Mouse (Mus musculus): ENCODE results near the gene Olfr20.
"Not testable (repeated sequence)": the region's sequence is repeated elsewhere in the genome, so short reads cannot be mapped to it uniquely, and the experiment has no call there.

Olfr20 gene

DNA sequence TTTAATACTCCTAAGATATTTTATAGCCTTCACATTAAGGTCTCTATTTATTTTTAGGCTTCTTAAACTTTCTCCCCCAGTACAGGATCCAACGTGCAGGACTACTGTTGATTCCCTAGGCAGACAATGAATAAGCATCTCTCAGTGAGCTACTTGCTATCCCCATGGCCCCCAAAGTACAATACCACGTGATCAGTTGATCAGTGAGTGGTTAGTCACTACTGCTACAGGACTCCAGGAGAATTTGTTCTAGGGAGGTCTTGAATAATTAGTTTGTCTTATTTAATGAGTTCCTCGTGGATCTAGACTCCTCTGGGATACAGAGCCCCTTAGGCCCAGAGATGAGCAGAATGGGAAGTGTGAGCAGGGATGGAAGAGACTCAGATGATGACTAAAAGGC, at the start of gene Olfr20:
Gene Olfr20 (plus strand): TSS at position 301 of the 400 bp plus-strand sequence.
- no peak for DNase-seq (ENCODE audit: low spot score)

DNA sequence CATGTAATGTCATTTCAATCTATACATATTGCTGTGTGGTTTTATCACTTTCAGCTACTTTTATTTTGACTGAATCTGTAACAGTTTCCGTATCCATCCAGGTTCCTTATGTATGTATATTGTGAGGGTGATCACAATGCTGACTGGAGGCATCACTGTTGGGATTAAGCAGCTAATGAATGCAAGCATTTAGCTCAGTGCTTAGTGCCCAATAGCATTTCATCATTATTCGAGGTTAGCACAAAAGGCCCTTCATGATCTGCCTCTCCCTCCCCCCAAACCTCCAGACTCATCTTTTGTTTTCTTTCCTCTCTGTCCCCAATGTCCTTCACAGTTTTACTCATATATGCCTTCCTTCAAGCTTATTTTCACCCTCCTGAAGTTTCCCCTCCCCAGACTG, 47.5 kb upstream of the Olfr20 start:
- DNase-seq (ENCODE audit: low spot score): no peak

DNA sequence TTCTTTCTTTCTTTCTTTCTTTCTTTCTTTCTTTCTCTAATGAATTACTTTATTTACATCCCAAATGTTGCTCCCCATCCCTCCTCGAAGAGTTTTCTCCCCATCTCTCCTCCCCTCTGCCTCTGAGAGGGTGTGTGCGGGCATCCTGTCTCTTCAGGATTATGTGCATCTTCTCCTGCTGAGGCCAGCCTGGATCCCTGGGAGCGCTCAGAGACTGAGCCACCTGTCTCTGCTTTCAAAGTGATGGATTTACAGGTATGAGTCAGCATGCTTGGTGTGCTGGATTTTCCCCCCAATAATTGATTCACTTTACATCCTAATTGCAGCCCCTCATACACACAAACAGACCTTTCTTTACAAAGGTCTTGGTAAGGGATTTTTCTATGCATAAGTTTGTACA, 34.6 kb upstream of the Olfr20 start:
- DNase-seq (ENCODE audit: low spot score): no peak

DNA sequence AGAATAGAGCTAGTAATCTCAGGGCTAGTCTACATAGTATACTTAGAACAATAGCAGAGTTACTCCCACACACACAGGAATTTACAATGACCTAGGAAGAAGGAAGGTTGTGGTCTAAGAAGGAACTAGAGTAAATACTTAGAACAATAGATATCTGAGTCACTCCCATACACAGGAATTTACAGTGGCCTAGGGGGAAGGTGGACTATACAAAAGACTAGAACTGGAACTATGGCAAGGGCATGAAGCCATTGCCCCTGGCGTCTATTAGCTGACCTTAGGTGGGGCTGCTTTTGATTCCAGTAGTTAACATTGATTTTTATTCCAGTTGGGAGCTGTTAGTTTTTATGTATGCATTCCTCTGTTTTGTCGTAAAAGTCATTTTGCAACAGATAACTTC, 32.0 kb upstream of the Olfr20 start:
- not testable (repeated sequence) for DNase-seq (ENCODE audit: low spot score)

DNA sequence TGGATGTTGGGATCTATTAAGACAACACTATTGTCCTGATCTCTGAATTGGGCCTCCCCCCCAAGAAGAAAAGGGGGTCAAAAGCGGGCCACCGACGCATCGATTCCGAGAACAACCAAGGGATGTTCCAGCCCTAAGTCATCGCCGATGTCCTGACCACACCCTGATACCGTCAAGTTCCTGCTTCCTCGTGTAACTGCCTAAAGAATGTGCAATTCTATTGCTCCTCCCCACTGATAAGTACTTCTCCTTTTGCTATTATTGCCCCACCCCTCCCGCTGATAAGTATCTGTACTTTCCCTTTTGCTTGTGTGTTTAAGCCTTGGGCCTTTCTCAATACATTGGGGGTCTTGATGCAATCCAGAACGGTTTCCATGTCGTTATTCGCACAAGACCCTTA, 29.5 kb upstream of the Olfr20 start:
- DNase-seq (ENCODE audit: low spot score): not testable (repeated sequence)

DNA sequence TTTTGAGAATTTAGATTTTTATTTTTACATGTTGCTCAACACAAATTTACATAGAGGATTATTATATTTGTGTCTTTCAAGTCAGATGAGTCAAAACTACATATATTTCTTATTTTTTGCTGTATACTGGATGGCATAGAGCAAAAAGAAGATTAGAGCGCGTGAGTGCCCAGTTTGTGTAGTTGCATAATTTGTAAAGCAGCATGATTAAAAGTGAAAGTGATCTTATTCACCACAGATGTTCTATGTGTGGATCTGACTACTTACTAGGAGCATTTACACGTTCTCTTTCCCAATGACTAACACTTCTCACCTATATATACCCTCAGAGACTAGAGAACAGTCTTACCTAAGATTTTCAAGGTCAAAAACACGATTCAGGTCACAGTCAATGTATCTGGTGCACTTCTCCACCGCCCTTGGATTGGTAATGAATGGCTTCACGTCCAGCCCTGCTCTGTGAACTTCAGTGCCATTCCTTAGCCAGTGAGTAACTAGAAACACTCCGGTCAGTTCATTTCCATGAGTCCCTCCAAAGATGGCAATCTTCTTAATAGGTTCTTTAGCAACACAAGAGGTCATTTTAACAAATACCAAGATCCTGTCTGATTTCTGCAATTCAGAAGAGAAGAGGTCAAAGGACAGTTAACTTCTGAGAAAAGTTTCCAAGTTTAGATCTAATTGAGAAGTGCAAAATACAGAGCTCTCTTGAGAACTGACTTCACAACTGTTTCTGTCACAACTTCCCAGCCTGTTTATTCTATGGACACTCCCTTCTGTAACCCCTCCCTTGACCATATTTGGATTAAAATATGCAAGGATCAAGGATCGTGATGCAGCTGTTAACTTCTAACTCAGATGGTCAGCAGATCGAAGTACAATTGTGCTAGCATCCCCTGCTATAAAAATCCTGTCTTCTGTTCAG, 26.4 kb upstream of the Olfr20 start:
- DNase-seq (ENCODE audit: low spot score): no peak

DNA sequence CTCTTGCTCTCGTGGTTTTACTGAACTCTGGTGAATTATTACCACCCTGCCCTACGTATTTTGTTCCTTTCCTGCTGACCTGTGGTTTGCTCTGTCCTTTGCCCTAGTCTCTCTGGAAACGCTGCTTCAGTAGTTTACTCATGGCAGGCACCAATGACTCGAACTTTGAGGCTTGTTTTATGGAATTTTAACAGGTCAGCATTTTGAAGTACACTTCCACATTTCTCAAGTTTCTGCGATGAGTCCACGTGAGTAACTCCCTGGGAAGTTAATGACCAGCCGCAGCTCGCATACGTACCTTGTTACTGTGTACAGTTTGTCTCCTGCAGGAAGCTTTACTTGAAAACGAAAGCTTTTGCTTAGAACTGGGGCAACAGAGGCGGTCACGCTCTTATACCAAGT, 24.1 kb upstream of the Olfr20 start:
- DNase-seq (ENCODE audit: low spot score): no peak

DNA sequence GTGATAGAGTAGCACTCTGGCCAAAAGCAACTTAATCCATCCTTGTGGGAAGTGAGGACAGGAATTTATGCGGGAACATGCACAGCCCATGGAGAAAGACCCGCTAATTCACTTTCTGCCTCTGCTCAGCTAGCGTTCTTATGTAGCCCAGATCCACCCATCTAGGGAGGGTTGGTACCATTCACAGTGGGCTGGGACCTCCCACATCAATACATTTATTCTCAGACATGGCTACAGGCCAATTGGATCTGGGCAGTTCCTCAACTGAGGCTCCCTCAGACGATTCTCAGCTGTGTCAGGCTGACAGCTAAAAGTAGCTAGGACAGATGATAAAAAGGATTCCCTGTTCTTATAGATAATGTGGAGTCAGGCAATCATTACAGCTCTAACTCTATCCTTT, 23.2 kb upstream of the Olfr20 start:
- DNase-seq (ENCODE audit: low spot score): no peak

DNA sequence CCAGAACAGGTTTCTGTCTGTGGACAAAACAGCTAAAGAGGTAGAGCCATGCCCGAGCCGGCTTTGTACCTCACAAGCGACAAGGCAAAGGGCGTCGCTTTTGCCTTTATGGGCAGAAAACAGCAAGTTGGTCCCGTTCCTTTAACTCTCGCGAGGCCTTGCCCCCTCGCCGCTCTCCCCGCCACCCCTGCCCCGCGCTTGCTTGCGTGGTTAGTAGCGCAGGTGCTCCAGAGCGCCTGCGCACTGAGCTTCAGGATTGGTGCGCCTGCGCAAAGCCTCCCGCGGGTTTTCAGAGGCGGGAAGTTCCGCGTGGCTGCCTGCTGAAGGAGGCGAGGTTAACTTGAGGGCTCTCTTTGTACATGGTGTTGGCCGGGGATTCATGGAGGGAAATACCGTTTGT, 21.1 kb upstream of the Olfr20 start, which contains the start of the genes Aspa, Gm49340 and Spata22:
Gene Aspa (minus strand): TSS at position 155 of the 400 bp plus-strand sequence.
Gene Gm49340 (plus strand): TSS at position 300 of the 400 bp plus-strand sequence.
Gene Spata22 (plus strand): TSS at position 300 of the 400 bp plus-strand sequence.
- no peak for DNase-seq (ENCODE audit: low spot score)

DNA sequence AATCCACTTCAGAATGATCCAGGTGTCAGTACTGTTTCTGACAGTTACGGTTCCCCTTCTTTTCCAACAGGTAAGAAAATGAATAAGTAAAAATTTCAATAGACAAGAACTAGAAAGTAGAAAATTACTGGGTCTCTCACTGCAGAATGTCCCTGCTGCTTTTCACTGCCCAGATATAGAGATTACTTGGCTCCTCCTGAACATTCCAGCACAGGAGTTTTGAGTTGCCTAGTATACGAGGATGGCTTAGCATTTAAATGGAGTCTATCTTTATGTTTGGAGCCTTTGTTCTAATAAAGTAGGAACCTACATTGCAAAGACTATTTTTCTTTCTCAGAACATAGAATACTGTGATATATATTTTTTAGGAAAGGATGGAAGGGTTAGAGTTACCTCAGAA, 17.2 kb upstream of the Olfr20 start:
- DNase-seq (ENCODE audit: low spot score): no peak

DNA sequence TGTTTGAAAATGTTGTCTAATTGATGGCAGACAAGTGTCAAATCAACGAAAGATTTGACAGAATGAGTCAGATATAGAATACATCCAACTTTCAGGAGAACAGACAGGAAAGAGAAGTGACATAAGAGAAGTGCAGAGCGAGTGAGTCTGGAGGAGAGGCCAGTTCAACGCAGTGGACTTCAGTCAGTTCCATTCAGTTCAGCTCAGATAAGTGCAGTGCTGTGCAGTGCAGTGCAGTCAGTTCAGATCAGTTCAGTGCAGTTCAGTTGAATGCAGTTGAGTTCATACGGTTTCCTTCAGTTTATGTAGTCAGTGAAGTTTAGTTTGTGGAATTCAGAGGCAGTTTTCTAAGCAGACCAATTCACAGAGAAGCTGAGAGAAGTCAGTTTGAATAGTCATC, 13.7 kb upstream of the Olfr20 start:
- DNase-seq (ENCODE audit: low spot score): no peak

DNA sequence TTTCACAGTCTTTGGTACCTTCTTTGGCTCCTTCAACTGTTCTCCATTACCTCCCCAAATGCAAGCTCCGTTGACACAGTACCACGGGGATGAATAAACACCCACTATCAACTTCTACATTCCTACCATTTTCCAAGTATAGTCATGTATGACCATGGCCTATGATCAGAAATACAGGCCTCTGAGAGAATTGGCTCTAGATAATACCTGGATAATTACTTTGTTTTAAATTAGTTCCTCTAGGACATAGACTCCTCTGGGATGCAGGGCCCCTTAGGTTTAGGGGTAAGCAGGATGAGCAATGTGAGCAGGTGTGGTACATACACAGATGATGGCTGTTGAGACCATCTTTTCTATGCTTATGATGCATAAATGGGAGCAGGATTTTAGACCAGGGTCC, 20.4 kb downstream of the Olfr20 start, which contains the start of gene Olfr376:
Gene Olfr376 (plus strand): TSS at position 301 of the 400 bp plus-strand sequence.
- DNase-seq (ENCODE audit: low spot score): no peak

DNA sequence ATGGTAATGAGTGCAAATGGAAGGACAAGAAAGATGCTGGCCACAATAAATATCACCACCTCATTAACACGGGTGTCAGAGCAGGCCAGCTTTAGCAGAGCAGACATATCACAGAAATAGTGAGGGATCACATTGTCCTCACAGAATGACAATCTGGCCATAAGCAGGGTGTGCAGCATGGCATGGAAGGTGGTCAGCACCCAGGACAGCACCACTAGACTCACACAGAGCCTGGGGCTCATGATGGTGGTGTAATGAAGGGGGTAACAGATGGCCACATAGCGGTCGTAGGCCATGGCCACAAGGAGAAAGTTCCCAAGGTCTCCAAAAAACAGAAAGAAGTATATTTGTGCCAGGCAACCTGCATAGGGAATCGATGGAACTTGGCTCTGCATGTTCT, 44.8 kb downstream of the Olfr20 start:
- DNase-seq (ENCODE audit: low spot score): no peak

DNA sequence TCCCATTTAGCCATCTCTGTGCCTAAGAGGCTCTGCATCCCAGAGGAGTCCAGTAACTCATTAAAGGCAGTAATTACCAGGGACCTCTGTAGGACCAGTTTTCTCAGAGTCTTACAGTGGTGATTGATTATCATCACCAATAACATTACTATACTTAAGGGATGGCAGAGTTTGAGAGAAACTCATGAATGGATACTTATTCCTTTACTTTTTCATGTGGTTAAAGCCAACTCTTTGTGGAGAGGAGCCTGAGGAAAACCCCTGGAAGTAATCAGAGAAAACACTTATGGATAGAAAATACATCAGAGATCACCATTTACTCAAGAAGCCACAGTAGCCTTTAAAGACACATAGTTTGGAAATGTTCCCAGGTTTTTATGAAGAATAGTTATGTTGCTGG, 48.9 kb downstream of the Olfr20 start, which contains the start of gene Olfr1:
Gene Olfr1 (minus strand): TSS at position 101 of the 400 bp plus-strand sequence.
- DNase-seq (ENCODE audit: low spot score): no peak
